Mouse (Mus musculus): Measurements from ENCODE around the gene Lmbr1.

The Lmbr1 gene

GRCm38 (mm10) chr5:29253876-29254275 lies 124.3 kb downstream of the Lmbr1 start:
- DNase-seq (ENCODE audit: low read depth): no peak

GRCm38 (mm10) chr5:29251496-29251873 lies 126.7 kb downstream of the Lmbr1 start:
- DNase-seq (ENCODE audit: low read depth): no peak

- DNase-seq (ENCODE audit: low read depth): no peak
These were observed 127.2 kb downstream of the Lmbr1 start for GRCm38 (mm10) chr5:29250795-29251495.

GRCm38 (mm10) chr5:29244769-29245168 lies 133.4 kb downstream of the Lmbr1 start:
- DNase-seq (ENCODE audit: low read depth): no peak

- no peak for DNase-seq (ENCODE audit: low read depth)
These were observed 139.8 kb downstream of the Lmbr1 start for GRCm38 (mm10) chr5:29238379-29238778.

- no peak for DNase-seq (ENCODE audit: low read depth)
These were observed 147.7 kb downstream of the Lmbr1 start for GRCm38 (mm10) chr5:29230481-29230880.

- no peak for DNase-seq (ENCODE audit: low read depth)
These were observed 154.1 kb downstream of the Lmbr1 start for GRCm38 (mm10) chr5:29224089-29224488.

GRCm38 (mm10) chr5:29217997-29218396 lies 160.2 kb downstream of the Lmbr1 start:
- DNase-seq (ENCODE audit: low read depth): no peak

- DNase-seq (ENCODE audit: low read depth): no peak
These were observed 166.1 kb downstream of the Lmbr1 start for GRCm38 (mm10) chr5:29211980-29212555.

GRCm38 (mm10) chr5:29205690-29206089 lies 172.5 kb downstream of the Lmbr1 start:
- DNase-seq (ENCODE audit: low read depth): no peak

GRCm38 (mm10) chr5:29199868-29200267 lies 178.3 kb downstream of the Lmbr1 start:
- no peak for DNase-seq (ENCODE audit: low read depth)

- DNase-seq (ENCODE audit: low read depth): no peak
These were observed 179.2 kb downstream of the Lmbr1 start for GRCm38 (mm10) chr5:29198960-29199488.

GRCm38 (mm10) chr5:29197187-29197586 lies 181.0 kb downstream of the Lmbr1 start:
- no peak for DNase-seq (ENCODE audit: low read depth)

GRCm38 (mm10) chr5:29196264-29196658 lies 181.9 kb downstream of the Lmbr1 start:
- DNase-seq (ENCODE audit: low read depth): no peak

GRCm38 (mm10) chr5:29195570-29196263 lies 182.5 kb downstream of the Lmbr1 start, which contains the start of gene Rnf32:
Gene Rnf32 (plus strand): TSS chr5:29195992.
- peak; percentile 45 for DNase-seq (ENCODE audit: low read depth)

GRCm38 (mm10) chr5:29195231-29195569 lies 183.0 kb downstream of the Lmbr1 start:
- no peak for DNase-seq (ENCODE audit: low read depth)

- no peak for DNase-seq (ENCODE audit: low read depth)
These were observed 191.4 kb downstream of the Lmbr1 start for GRCm38 (mm10) chr5:29186798-29187197.

Measured in c-Kit-positive CD71-negative TER-119-negative erythroid progenitor cells, embryonic 14.5 days (primary cell).